Mouse (Mus musculus) 416B (cell line): ENCODE measurements around the gene Rps6ka3.
A peak's percentile ranks its signal among the peaks of the same experiment; 100 is the strongest.

Source experiments
- DNase-seq: peaks from one replicate; pipeline ENCODE4 v3.0.0; 2011; ENCODE audit warnings: low read depth

Gene Rps6ka3

GRCm38 (mm10) chrX:159321342-159321741 is 111.2 kb downstream of the Rps6ka3 start:
- DNase-seq: peak; percentile 62

DNA sequence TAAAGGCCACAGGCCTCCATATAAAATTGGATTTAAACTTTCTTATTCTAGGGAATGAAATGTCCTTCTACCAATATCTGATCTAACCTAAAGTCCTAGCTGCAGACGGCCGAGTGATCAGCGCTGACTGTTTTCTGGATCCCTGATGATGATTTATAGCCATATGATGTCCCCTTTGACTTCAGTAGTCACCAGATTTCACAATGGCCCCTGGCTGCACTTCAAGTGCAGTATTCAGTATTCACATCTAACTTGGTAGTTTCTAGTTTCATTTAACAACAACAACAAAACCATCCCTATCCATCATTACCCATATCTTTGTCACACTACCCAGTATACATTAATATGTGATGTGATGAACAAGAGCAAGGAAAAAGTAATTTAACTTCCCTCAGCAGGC is 154.4 kb downstream of the Rps6ka3 start:
- DNase-seq: no peak

DNA sequence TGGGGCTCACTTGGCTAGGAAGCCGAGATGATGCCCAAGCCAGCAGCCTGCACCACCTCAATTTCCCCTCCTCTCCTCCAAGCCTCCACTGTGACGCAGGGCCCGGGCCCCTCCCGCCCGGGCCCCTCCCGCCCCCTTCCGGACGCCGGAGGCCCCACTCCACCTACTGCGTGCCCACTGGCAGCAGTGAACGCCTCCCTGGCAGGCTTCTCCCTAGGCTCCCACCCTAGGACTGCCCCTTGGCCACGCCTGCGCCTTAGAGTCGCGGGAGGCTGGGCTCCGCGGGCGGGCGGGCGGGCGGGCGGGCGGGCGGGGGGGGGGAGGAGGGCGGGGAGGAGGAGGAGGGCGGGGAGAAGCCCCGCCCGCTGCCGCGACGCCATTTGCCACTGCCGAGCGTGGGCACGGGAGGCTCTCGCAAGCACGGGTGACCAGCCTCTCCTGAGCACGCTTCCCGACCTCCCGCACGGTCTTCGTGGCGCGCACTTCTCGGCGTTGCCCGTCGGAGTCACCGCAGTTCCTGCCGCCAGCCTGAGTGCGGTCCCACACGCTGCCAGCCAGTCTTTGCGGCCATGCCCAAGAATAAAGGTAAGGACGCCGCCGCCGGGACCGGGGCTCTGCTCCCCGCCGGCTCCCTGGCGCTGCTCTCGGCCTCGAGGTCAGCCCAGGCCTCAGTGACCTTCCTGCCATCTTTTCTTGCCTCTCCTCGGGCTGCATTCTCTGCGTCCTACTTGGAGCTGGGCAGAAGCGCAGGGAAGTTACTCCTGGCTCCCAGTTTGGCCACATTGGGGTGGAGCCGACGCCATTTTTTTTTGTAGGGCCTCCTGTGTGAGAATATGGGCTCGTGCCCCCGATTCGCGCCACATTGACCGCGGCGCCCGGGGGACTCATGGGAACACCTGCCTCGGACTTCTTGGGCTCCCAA is 162.0 kb downstream of the Rps6ka3 start, which contains the start of gene Eif1ax:
Gene Eif1ax, plus strand, starts transcription at position 348 of the 922 bp plus-strand sequence.
- DNase-seq: peak; percentile 94

DNA sequence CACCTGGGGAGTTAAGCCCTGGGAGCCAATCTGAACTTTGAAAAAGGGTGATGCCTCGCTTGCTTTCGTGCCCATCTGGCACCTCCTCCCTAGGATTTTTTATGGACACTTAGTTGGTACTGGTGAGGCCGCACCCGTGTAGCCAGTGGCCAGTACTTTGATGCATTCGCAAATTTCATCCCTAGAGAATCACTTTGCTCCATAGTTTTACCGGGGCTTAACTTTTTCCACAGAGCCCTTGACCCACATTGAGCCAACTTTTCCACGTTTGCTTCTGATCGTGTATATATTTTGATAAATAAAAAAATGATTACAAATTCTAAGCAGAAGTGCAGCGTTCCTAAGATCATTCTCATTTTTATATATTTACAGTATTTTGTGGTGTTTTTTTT is 162.6 kb downstream of the Rps6ka3 start:
- no peak for DNase-seq

- DNase-seq: no peak
Observed at GRCm38 (mm10) chrX:159387105-159387504, 177.0 kb downstream of the Rps6ka3 start.

DNA sequence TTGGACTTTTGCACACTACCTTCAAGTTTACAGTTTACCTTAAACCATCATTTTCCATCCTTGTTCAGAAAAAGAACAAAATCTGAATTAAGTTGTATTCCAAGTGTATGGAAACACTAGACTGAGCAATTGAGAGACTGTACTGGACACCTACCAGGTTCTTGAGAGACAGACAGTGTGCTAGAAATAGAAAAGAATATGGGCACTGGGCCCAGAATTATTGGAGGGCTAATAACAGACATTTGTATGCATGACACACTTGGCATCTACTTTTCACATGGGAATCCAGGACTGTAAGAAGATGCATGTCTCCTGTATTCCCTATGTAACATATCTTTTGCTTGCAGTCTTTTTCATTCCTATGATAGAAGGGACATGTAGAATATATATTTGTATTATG is 178.8 kb downstream of the Rps6ka3 start:
- DNase-seq: no peak

DNA sequence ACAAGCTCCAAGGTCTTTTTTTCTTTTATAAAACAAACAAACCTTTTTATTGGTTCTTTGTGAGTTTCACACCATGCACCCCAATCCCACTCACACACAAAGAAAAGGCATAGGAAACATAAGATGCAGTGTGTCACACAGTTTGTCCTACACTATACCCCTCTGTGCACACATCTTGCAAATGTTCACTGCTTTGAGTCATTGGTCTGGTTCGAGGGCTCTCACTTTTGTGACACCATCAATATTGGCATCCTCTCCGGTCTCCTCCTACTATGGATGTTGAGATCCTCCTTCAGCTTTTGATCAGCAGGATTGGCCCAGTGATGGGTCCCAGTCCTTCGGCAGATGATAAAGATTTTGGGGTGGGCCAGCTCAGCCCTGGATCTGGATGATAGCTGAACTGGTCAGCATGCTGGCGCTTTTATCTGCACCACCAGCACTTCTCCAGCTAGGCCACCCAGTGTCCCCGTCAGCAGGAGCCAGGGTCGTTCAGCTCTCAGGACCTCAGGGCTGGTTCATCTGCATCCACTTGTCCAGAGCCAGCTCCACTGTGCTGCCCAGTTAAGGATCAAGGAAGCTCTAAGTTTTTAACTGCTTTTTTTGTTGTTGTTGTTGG is 180.3 kb downstream of the Rps6ka3 start:
- DNase-seq: no peak

DNA sequence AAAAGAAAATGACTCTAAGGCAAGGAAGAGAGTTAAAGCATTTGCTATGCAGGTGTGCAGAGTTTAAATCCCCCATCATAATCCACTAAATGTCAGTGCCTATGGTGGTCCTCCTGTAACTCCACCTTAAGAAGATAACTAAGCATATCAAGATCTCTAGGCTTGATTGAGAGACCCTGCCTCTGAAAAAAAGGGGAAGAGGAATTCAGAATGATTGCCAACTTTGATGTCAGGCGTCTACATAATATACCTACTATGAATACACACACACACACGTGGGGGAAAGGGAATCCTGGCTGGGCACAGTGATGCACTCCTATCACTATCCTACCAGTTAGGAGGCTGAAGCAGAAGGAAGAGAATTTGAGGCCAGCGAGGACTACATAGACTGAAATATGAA is 181.1 kb downstream of the Rps6ka3 start:
- no peak for DNase-seq

GRCm38 (mm10) chrX:159409253-159409652 is 199.1 kb downstream of the Rps6ka3 start:
- DNase-seq: peak; percentile 73

DNA sequence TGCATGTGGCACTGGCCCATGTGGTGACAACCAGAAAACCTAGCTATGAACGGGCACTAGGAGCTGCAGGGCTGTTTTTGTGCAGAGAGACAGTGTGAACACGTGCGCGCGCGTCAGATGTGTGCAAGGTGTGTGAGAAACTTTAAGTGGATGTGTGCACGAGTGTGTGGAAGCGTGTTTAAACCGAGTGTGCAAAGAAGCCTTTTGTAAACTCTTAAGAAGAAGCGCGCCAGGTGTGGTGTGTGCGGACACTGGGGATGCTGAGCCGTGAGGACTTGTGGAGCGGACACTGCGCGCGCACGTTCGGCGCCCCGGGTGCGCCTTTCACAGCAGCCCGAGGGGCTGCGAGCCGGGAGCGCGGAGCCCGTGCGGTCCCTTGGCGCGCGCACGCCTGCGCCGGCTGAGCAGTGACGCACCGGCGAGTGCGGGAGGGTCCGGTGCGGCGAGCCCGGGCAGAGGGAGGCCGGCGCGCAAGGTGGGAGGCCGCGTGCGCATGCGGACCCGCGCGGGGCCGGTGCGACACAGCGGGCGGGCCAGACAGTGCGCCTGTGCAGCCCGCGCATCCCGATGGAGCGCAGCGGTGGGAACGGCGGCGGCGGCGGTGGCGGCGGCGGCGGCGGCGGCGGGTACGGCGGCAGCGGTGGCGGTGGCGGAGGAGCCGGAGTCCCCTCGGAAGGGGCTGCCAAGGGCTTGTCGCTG is 204.2 kb downstream of the Rps6ka3 start, which contains the start of gene Map7d2:
Gene Map7d2, plus strand, starts transcription at position 443 of the 699 bp plus-strand sequence.
- no peak for DNase-seq

- no peak for DNase-seq
Observed at GRCm38 (mm10) chrX:159414829-159415673, 204.9 kb downstream of the Rps6ka3 start.
